Mouse (Mus musculus) erythroblast, embryonic 14.5 days (primary cell): ENCODE results near the gene Atoh8. TPM values are rescaled to one million over a fixed set of nuclear protein-coding genes. Genes with fewer than 3 reads are reported as not detected.

Experiments used
- H3K27me3 ChIP-seq: 2 replicates; pipeline ENCODE4 v1.6.1; 2012; ENCODE audit warnings: inconsistent platforms; ENCODE audit not compliant: control insufficient read depth
- H3K36me3 ChIP-seq: 2 replicates; pipeline ENCODE4 v1.6.1; 2012; ENCODE audit warnings: mild to moderate bottlenecking, inconsistent platforms; ENCODE audit not compliant: control insufficient read depth
- H3K4me1 ChIP-seq: 2 replicates; pipeline ENCODE4 v1.6.1; 2012; ENCODE audit warnings: inconsistent platforms; ENCODE audit not compliant: control insufficient read depth
- H3K4me3 ChIP-seq: replicated peaks from 2 replicates; pipeline ENCODE3; 2012; ENCODE audit warnings: moderate library complexity, mild to moderate bottlenecking, inconsistent platforms
- H3K9me3 ChIP-seq: 2 replicates; pipeline ENCODE4 v1.6.1; 2012; ENCODE audit warnings: low read length, inconsistent platforms, mixed read lengths; ENCODE audit not compliant: control insufficient read depth
- GATA1 ChIP-seq: IDR thresholded peaks from 2 replicates; pipeline ENCODE4 v1.6.1; 2012; ENCODE audit warnings: low read length, inconsistent platforms, mixed read lengths
- TAL1 ChIP-seq: IDR thresholded peaks from 3 replicates; pipeline ENCODE4 v1.6.1; 2012; ENCODE audit warnings: low read length, inconsistent platforms, mixed read lengths
- polyA plus RNA-seq: library from polyadenylated mRNA; stranded (reverse); fragments of >175 nt; gene quantifications from 2 replicates; pipeline ENCODE4 v1.2.3, GENCODE M21; 2012

The Atoh8 gene
- polyA plus RNA-seq, 1 experiment = not detected

GRCm38 (mm10) chr6:72176004-72176403, 59.4 kb downstream of the Atoh8 start:
- no peaks in the 10 kb centered on the region; the same call in 1 of the 2 replicates for H3K4me1 ChIP-seq
- H3K4me3 ChIP-seq = no peak overlapping the region
- peaks cover 2% of the 10 kb centered on the region; the same call in 1 of the 2 replicates for H3K27me3 ChIP-seq
- no peaks in the 10 kb centered on the region for H3K9me3 ChIP-seq
- no peak for TF ChIP-seq GATA1
- no peak for TF ChIP-seq TAL1
- H3K36me3 ChIP-seq = no peaks in the 10 kb centered on the region

- no peaks in the 10 kb centered on the region for H3K36me3 ChIP-seq
- peaks cover 1% of the 10 kb centered on the region for H3K4me1 ChIP-seq
- peaks cover 2% of the 10 kb centered on the region; the same call in 1 of the 2 replicates for H3K27me3 ChIP-seq
- H3K4me3 ChIP-seq = no peak overlapping the region
- TF ChIP-seq GATA1 = no peak
- no peak for TF ChIP-seq TAL1
- H3K9me3 ChIP-seq = no peaks in the 10 kb centered on the region
Observed at GRCm38 (mm10) chr6:72175419-72175818, 60.0 kb downstream of the Atoh8 start.

DNA sequence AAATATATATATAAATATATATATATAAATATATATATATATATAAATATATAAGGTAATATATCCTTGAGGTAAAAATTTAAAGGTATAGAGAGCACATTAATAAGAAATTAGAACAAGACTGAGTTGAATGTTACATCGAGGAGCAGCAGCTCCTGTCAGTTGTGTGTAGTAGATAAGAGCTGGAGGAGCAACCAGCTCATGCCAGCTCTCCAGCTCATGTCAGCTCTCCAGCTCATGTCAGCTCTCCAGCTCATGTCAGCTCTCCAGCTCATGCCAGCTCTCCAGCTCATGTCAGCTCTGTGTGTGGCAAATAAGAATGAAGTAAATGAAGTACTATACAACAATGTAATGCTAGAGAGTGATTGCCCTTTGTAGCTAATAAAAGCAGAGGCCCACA, 62.0 kb downstream of the Atoh8 start:
- TF ChIP-seq TAL1 (no peak), GATA1 (no peak)
- no peaks in the 10 kb centered on the region; the same call in 1 of the 2 replicates for H3K27me3 ChIP-seq
- no peak overlapping the region for H3K4me3 ChIP-seq
- no peaks in the 10 kb centered on the region for H3K9me3 ChIP-seq
- H3K36me3 ChIP-seq = no peaks in the 10 kb centered on the region
- peaks cover 2% of the 10 kb centered on the region for H3K4me1 ChIP-seq

- no peaks in the 10 kb centered on the region; the same call in 1 of the 2 replicates for H3K27me3 ChIP-seq
- no peak overlapping the region for H3K4me3 ChIP-seq
- no peaks in the 10 kb centered on the region for H3K36me3 ChIP-seq
- TF ChIP-seq TAL1 (no peak), GATA1 (no peak)
- no peaks in the 10 kb centered on the region for H3K9me3 ChIP-seq
- peaks cover 2% of the 10 kb centered on the region for H3K4me1 ChIP-seq
Observed at GRCm38 (mm10) chr6:72171391-72171790, 64.0 kb downstream of the Atoh8 start.

DNA sequence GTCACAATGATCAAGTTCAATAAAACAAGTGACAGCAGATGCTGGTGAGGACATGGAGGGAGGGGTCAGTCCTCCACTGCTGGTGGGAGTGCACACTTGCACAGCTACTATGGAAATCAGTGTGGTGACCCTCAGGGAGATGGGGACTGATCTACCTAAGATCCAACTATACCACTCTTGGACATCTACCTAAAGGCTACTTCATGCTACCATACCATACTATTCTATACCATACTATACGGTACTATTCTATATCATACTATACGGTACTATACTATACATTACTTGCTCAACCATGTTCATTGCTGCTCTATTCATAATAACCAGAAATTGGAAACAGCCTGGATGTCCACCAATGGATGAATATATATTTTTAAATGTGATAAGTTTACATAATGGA, 69.5 kb downstream of the Atoh8 start:
- Histone ChIP-seq H3K4me3 (no peak overlapping the region), H3K27me3 (peaks cover 6% of the 10 kb centered on the region), H3K36me3 (no peaks in the 10 kb centered on the region), H3K4me1 (peaks cover 13% of the 10 kb centered on the region), H3K9me3 (no peaks in the 10 kb centered on the region)
- TF ChIP-seq GATA1 (no peak), TAL1 (no peak)

GRCm38 (mm10) chr6:72164321-72165275, 70.8 kb downstream of the Atoh8 start:
- TF ChIP-seq TAL1 = no peak
- Histone ChIP-seq H3K27me3 (peaks cover 10% of the 10 kb centered on the region), H3K4me3 (no peak overlapping the region), H3K4me1 (peaks cover 14% of the 10 kb centered on the region), H3K36me3 (no peaks in the 10 kb centered on the region; the same call in 1 of the 2 replicates), H3K9me3 (no peaks in the 10 kb centered on the region)

GRCm38 (mm10) chr6:72162155-72162890, 73.1 kb downstream of the Atoh8 start:
- H3K4me3 ChIP-seq = no peak overlapping the region
- TF ChIP-seq GATA1 = no peak
- TF ChIP-seq TAL1 = no peak
- H3K27me3 ChIP-seq = peaks cover 10% of the 10 kb centered on the region
- H3K9me3 ChIP-seq = no peaks in the 10 kb centered on the region
- H3K4me1 ChIP-seq = peaks cover 14% of the 10 kb centered on the region
- H3K36me3 ChIP-seq = peaks cover 12% of the 10 kb centered on the region

- TF ChIP-seq GATA1 (no peak), TAL1 (no peak)
- no peak overlapping the region for H3K4me3 ChIP-seq
- H3K4me1 ChIP-seq = peaks cover 14% of the 10 kb centered on the region
- peaks cover 10% of the 10 kb centered on the region for H3K27me3 ChIP-seq
- H3K36me3 ChIP-seq = peaks cover 16% of the 10 kb centered on the region
- H3K9me3 ChIP-seq = no peaks in the 10 kb centered on the region
Observed at GRCm38 (mm10) chr6:72161751-72162150, 73.6 kb downstream of the Atoh8 start.

DNA sequence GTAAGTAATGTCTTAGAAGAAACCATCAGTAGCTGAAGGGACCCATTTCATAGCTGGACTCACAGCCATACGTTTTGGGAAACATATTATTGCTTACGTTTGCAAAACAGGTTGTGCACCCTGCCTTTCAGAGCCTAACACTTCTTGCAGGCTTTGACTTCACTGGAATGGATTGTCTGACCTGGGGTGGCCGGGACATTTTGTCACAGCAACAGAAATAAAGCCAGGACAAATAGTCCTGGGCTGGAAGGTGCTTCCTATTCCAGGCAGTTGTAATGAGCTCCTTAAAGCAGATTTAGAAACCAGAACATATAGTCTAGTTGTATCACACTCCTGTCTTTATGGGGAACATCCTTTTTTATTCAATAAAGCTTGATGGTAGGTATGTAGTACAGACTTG, 74.4 kb downstream of the Atoh8 start:
- TF ChIP-seq TAL1 = no peak
- no peak for TF ChIP-seq GATA1
- Histone ChIP-seq H3K36me3 (peaks cover 24% of the 10 kb centered on the region), H3K27me3 (peaks cover 10% of the 10 kb centered on the region), H3K9me3 (no peaks in the 10 kb centered on the region), H3K4me3 (no peak overlapping the region), H3K4me1 (peaks cover 14% of the 10 kb centered on the region)
